Mouse (Mus musculus) heart, adult 18-20 months (tissue): ENCODE results near the gene Dpyd. TPM values are rescaled to one million over a fixed set of nuclear protein-coding genes. Genes with fewer than 3 reads are reported as not detected.

Experiments
- DNase-seq, 2 experiments: peaks; one replicate each; pipeline ENCODE4 v3.0.0; 2021 to 2022; ENCODE audit warnings: mixed read lengths in 1 of 2
- total RNA-seq, 2 experiments: library from RNA; stranded (reverse); gene quantifications; 2 replicates each; pipeline ENCODE4 v1.2.3; 2021

The Dpyd gene
- total RNA-seq, 2 experiments from 2014 or later = 7.6 to 8.4 TPM

DNA sequence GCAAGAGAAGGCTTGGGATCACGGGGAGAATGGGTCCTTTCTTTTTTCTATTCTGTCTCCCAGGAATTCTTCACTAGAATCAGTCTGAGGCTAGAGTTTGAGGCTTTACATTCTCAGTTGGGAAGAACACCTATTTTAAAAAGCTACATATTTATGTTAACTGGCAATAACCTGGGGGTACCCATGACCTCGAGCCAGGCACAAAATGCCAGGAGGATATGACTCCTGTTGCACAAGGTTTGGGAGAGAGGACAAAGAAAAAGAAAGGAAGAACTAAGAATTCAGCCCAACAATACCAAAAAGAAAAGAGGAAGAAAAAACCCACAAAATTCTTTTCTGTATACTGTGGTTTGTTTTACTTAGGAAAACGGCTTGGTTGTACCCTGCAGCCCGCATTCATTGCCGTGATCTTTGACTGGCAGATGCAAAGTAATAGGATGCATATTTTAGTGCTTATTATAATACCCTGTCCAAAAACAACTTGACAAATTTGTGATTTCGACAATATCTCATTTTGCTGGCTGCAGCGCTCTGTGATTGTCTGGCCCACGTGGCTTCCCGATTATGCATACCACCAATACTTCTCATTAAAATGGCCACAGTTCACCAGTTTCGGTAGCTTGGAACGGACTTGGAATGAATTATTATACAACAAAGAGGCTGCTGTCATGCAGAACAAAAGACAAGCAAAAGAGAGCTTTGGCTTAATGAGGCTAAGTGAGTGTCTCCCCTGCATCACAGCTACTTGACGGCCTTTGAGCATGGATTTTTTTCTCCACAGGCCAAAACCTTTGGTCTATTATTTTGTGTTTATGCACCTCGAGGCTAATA is 799.8 kb downstream of the Dpyd start:
- DNase-seq = no peak

DNA sequence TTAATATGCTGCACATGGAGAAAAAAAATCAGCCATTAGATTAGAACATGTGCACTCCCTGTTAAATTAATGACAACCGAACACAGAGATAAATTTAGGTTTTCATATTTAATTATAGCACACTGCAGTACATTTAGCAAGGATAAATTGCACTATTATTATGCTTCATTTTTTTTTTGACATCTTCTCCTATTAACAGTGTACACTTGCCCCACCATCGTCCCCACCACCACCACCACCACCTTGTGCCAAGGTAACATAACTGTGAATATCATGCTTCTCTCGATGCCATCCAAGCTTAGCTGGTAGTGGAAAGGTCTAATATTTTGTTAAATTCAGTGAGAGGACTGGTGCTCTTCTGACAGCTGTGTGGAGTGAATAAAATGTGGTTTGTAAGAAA is 800.5 kb downstream of the Dpyd start:
- DNase-seq = no peak

DNA sequence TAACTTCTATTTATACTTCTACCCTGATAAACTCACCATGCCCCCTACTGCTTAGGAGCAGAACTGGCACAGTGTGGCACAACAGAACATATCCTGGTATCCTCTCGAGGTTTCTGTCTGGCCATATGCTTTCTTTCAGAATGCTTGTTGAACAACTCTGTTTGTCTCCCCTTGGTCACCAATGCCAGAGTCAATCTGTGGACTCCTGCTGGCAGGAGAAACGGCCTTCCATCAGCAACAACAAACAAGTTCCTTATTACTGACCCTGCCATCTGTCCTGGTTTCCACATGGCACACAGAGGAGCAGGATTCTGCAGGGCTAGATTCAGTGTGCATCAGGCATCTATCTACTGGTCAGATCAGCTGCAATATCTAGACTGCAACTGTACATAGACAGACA is 807.0 kb downstream of the Dpyd start:
- no peak for DNase-seq

DNA sequence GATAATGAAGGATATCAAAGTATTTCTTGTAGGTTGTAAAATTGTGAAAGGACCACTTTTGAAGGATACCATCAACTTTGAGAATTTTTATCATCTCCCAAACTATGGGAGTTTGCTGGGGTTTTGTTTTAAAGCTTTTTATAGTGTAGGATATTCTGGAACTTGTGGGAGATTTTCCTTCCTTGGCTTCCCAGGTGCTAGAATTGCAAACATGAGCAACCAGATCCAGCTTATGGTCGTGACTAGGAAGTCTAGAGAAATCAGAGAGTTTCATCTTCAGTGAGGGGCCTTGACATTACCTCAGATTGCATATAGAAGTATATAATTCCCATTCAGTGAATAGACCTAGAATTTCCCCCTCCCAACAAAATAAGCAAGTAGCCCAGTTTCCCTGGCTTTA is 819.2 kb downstream of the Dpyd start:
- DNase-seq = no peak

DNA sequence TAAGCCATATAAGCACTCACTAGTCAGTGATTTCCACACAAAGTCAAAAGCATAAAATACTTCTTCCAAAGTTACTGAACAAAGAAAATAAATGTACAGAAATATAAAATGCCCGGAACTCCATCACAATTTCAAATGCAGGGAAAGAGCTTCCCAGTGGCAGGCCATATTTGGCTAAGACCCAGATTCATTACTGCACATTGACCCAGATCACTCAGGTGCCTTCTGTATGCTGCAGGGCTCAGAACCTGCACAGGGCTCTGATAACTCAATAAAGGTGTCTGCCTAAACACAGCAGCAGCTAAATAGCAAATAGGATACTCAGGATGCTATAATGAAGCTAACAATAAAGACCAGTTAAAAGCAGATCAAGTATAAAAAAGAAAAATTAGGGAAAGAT is 820.5 kb downstream of the Dpyd start:
- DNase-seq = no peak

DNA sequence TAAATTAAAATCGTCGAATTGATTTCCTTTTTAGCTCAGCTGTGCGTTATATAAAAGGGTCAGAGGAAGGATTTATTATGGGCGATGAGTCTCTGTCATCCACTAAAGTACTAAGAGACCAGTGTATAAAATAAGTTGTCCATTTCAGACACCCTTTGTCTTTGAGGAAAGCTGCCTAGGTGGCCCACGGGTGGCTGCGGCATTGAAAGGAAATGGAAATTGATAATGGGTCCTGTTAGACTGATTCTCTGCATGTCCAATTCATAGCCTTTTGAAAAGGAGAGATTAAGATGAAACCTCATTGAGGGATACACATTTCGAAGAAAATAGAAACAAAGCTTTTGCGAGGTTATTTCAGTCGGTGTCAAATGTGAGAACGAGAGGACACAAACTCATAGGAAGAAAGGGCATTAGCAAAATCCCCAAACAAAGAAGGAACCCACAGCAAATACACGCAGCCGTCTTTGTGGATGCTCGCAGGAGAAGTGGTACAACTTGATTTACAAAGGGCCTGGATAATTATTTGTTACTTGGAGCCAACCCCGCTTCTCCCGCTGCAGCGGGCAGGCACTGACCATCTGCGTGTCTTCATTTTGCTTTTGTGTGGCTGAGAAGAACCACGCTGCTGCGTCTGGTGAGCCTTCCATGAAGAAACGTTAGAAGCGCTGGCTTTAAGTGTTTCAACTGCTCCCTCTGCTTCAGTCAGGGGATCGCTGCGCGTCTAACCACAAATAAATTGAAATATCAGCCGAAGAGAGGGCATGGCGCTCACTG is 825.6 kb downstream of the Dpyd start:
- no peak for DNase-seq

DNA sequence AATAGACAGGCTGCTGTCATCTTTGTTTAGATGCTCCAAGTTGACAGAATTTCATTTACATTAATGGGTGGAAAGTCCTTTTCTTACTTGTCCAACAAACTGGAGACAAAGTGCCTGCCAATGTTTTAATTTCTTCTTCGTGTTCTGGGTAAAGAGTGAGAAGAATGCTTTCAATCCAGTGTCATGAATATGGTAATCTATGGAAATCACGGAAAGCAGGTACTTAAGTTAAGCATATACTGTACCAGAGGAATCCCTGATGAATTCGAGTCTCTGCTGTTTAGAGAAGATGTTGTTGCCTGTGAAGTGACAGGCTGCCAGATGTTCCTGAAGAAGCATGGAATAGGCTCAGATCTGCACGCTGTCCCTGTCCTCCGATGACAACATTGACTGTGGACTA is 835.3 kb downstream of the Dpyd start:
- no peak for DNase-seq

DNA sequence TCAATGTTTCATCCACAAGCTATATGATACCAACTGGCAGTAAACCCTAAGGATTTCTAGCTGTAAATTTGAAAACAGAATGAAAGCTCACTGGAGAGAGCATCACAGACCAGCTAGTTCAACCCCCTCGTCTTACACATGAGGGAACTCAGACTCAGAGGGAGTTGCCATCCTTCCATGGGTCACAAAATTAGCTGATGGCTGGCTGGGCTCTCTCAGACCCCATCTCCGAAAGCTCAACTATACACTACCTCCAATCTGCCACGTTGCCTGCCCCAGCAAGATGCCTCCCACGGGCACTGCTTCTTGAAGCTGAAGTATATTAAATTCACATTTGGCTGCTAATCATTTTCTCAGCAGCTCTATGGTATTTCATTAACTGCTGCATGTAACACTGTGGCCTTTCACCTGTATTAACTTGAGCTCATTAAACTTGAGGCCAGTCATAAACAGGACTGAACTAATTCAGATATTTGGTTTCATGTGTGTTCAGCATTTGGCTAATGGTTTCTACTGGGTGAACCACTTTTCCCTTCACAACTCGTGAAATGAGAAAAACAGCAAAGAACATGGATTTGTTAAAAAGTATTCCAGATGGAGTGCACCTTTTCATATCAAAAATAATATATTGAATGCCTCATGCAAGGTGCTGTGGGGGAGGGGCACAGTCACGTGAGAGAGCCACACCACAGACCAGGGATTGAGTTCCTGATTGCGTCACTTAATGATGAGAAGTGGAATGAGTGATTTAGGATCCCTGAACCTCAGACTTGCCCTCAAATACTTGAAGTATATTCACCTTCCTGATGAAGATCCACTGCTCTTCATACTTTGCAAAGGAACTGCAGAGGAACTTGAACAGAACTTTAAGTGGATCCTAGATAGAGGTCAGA is 841.2 kb downstream of the Dpyd start:
- DNase-seq = no peak

DNA sequence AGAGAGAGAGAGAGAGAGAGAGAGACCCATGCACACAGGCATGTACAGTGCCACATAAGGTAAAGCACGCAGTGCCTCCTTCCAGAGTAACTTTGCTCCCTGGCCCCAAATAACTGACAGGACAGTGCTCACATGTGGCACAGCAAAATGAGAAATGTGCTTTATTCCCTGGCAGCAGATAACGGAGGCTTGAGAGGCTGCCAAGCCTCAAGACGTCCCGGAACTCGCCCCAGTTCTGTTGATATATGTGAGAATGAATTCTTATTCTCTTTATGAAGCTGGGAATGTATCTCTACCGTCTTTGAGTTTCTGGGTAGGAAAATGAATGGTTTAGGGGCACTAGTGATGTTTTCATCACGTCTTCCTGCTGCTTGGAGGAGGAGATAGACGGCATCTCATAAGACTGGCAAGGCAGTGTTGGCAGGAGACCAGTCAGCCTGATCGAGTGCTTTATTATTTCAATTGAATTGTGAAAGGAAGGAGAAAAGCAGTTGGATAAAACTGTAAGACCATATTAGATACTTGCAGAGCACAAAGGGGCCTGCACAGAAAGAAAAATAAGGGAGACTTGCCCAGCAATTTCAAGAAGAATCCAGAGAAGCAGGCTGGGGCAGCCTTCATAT is 857.3 kb downstream of the Dpyd start:
- no peak for DNase-seq

DNA sequence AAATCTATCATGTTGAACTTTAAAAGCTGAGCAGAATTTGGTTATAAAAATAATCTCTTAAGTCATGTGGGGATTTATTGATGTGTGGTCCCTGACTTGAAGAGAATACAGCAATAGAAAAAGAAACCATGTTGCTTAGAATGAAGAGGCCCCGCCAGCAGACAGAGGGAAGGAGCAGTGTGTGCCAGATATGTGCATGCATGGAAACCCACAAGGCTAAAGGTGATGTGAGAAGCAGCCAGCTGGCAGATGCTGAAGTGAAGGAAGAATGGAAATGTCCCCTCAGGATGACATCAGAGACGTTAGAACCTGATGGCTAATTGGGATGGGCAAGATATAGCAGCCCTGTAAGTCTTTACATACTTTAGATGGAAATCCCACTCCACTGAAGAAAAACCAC is 857.8 kb downstream of the Dpyd start:
- no peak for DNase-seq

DNA sequence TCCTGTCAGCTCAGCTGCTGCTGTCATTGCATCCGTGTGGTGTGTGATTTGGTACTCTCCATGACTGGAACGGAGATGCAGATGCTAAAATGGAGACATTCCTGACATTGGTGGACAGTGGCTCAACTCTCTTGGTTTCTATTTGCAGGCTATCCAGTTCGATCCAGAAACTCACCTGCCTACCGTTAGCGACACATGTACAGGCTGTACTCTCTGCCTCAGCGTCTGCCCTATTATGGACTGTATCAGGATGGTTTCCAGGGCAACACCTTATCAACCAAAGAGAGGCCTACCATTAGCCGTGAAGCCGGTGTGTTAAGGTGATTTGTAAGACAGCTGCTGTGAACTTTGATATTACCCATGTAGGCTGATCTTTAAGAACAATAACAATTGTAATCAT is 869.4 kb downstream of the Dpyd start:
- no peak for DNase-seq

DNA sequence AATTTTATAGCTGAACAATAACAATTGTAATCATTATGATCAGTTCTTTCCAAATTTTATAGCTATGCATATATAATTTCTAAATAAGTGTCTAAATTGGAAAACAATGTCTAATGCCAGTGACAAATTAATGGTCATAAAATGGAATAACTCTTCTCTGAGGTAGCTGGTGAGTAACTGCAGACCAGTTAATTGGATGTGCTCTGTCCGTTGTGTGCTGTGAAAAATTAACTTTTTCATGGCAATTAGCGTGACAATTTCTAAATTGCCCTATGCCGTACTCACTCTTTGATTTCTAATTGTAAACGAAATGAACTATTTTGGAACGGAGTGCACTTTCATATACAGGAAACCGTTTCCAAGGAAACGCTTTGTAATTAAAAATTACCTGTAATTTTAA is 869.8 kb downstream of the Dpyd start:
- DNase-seq = no peak

DNA sequence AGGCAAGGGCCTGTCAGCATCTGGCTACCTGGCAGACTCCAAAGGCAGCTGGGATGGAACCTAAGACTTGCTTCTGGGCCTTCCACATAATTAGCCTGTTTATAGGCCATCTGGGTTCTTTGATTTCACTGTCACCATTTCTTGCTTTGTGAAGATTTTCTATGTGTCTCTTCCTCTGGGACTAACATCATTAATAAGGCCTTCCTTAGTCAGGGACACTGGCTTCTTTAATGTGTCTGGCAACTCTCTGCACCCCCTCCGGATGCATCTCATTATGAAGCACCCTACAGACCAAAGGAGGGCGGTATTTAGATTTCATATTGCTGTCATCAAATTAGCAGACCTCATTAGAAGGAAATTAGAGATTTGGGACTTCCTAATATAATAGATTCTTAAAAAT is 885.6 kb downstream of the Dpyd start:
- DNase-seq = no peak

DNA sequence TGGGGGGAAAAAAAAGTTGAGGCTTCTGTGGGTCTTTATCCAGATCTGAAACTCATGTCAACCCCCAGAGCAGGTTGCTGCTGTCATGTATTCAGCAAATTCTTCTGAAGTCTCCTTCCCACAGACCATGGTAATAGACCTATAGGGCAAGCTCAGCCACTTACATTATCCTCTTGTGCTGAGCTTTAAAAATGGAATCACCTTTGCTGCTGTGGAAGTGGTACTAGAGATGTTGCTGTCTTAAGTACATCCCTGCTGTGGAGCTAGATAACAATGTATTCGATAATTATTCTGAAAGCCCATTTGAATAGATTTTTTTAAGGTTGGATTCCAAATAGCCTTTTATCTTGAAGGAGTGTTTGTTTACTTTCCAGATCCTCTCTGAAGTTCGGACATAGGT is 902.1 kb downstream of the Dpyd start:
- no peak for DNase-seq

DNA sequence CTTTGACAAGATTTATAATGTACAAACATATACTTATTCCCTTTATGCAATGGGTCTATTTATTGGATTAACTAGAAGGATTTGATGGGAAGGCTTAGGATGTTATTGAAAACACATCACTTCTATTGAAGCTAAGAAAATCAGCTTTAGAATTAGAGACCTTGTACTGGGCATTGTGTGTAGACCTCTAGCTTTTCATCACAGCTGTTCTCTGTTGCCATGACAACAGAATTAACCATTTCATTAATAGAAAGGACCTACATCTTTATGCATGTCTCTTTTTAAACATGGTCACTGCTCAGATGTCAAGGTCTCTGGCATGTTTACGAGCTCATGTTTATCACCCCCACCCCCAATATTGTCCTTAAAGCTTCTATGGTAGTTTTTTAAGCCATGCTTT is 902.5 kb downstream of the Dpyd start:
- no peak for DNase-seq

DNA sequence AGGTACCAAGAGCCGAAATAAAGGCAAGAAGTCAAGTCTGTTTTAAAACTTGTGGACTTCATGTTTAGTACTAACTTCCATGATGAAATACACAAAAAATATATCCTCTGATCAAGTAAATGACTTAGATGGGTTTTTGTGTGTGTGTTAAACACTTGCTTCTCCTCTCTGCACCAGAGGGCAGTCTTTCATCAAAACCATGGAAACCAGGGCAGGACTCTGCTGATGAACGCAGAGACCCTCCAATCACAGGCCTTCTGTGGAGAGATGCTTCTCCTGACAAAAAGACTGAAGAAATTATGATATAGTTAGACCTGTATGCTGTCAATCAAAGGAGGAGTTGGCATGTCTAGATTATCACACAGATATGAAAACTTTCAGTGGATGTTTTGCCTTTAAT is 905.8 kb downstream of the Dpyd start:
- DNase-seq = no peak
